Mouse (Mus musculus): ENCODE data around the gene Amz1. TPM values are rescaled to one million over a fixed set of nuclear protein-coding genes. Genes with fewer than 3 reads are reported as not detected.

Gene Amz1
- total and polyA plus RNA-seq, 3 experiments, result 7.5 to 12.4 (median 8.3) TPM

DNA sequence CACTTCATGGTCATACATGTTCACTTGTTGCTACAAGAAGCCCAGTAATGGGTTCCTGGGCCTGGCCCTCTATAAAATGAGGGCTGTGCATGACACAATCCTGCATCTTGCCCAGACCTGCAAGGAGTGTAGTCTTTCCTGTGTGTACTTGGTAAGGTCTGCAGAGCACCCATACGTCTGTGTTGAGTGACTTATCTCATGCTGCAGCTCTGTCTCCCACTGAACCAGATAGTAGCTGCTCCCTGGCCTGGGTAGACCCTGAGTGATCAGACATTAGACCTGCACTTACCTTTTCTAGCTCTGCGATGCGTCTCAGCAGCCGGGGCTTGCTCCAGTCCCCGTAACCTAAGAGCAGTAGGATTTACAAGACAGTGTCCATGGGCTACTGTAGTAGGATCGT lies 41.8 kb upstream of the Amz1 start:
- no peak overlapping the region for H3K9ac ChIP-seq (ENCODE audit: insufficient read depth, low read depth)
- no peak overlapping the region for H3K27ac ChIP-seq (ENCODE audit: insufficient read depth, low read depth)
- H3K36me3 ChIP-seq (replicated peaks in 1 of 2; ENCODE audit: control insufficient read depth in 1 of 2, insufficient read depth in 1 of 2, low read length in 1 of 2), result peaks cover 2 to 61% of the 10 kb centered on the region in 2 experiments
- H3K4me2 ChIP-seq (ENCODE audit: insufficient read depth, low read depth, poor library complexity, severe bottlenecking), result no peak overlapping the region
- TF ChIP-seq E2F4 (IDR thresholded peaks at IDR 0.05; ENCODE audit: insufficient replicate concordance, low read depth, low read length) (no peak), CHD1 (IDR thresholded peaks at IDR 0.05; ENCODE audit: low read depth, low read length) (no peak), ZKSCAN1 (IDR thresholded peaks at IDR 0.05; ENCODE audit: borderline replicate concordance, low read depth, low read length) (no peak), JUN (IDR thresholded peaks at IDR 0.05; ENCODE audit: insufficient read depth, low read depth, low read length) (no peak), NRF1 (IDR thresholded peaks at IDR 0.05; ENCODE audit: low read depth, low read length) (no peak), BHLHE40 (IDR thresholded peaks at IDR 0.05; ENCODE audit: low read depth, low read length) (no peak), TBP (conservative IDR thresholded peaks at IDR 0.05; ENCODE audit: low read depth, low read length) (no peak), MAFK (IDR thresholded peaks at IDR 0.05; ENCODE audit: insufficient replicate concordance, low read length) (no peak), TCF12 (IDR thresholded peaks at IDR 0.05; ENCODE audit: low read depth, low read length) (no peak), IRF4 (IDR thresholded peaks at IDR 0.05; ENCODE audit: low read depth, low read length) (no peak), KAT2A (IDR thresholded peaks at IDR 0.05; ENCODE audit: insufficient replicate concordance, low read length) (no peak), UBTF (IDR thresholded peaks at IDR 0.05; ENCODE audit: low read depth, low read length) (no peak), MAZ (IDR thresholded peaks at IDR 0.05; ENCODE audit: low read depth, low read length) (no peak), RCOR1 (conservative IDR thresholded peaks at IDR 0.05; ENCODE audit: low read depth, low read length) (no peak), NELFE (IDR thresholded peaks at IDR 0.05; ENCODE audit: low read depth, low read length) (no peak), MXI1 (IDR thresholded peaks at IDR 0.05; ENCODE audit: low read depth, low read length) (no peak), MEF2A (IDR thresholded peaks at IDR 0.05; ENCODE audit: borderline replicate concordance, low read depth, low read length) (no peak), USF1 (IDR thresholded peaks at IDR 0.05; ENCODE audit: low read depth, low read length) (no peak)
- H3K9me3 ChIP-seq (replicated peaks; ENCODE audit: low read length), result no peaks in the 10 kb centered on the region
- no peak overlapping the region for H3K4me3 ChIP-seq (replicated peaks in 1 of 3; ENCODE audit: low read depth in 2 of 3, low read length in 2 of 3, poor library complexity in 1 of 3)
- dilution Hi-C loops (cut with MboI; ENCODE audit: extremely low pct_ligation_motif_present, extremely low pct_unique_long_range_greater_than_20kb, low sequenced_read_pairs) (no loop called here), in situ Hi-C loops (cut with MboI; ENCODE audit: low pct_ligation_motif_present, low pct_unique_long_range_greater_than_20kb, low sequenced_read_pairs) (no loop called here)
- no peaks in the 10 kb centered on the region for H3K79me2 ChIP-seq (replicated peaks; ENCODE audit: control insufficient read depth, extremely low read depth, insufficient read depth, poor library complexity, severe bottlenecking)
- DNase-seq (ENCODE audit: extremely low read depth), result no peak
- no peaks in the 10 kb centered on the region for H3K27me3 ChIP-seq (replicated peaks)
- peaks cover 0 to 18% of the 10 kb centered on the region in 2 experiments; a peak in 2 of 4 replicates for H3K4me1 ChIP-seq (ENCODE audit: control insufficient read depth in 1 of 2, insufficient read depth in 2 of 2)

DNA sequence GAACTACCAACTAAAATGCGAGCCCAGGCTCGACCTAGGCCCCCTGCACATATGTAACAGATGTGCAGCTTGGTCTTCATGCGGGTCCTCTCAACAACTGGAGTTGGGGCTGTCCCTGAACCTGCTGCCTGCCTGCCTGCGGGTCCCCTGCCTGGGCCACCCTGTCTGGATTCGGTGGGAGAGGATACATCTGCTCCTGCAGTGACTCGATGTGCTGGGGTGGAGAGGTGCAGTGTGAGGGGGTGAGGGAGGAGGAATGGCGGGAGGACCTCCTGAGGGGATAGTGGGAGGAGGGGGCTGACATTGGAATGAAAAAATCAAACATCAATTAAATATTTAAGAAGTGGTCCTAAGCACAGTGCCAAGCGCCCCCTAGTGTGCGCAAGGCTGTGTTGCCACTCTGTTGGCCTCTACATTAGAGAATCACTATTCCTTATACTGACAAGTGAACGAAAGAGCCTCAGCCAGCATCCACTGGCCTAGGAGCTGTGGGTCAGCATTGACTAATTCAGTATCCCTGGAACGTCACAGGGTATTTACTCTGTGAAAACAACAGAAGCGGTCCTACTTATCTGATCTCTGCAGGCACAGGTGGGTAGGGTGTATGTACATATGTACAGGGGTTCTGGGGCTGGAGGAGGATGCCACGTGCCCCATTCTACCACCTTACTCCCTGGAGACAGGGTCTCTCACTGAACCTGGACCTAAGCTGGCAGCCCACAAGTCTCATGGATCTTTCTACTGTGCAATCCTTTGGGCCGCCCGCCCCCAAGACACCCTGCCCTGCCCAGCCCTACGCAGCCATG lies 39.4 kb upstream of the Amz1 start:
- no peak overlapping the region for H3K9ac ChIP-seq (ENCODE audit: insufficient read depth, low read depth)
- dilution Hi-C loops (cut with MboI; ENCODE audit: extremely low pct_ligation_motif_present, extremely low pct_unique_long_range_greater_than_20kb, low sequenced_read_pairs) (no loop called here), in situ Hi-C loops (cut with MboI; ENCODE audit: low pct_ligation_motif_present, low pct_unique_long_range_greater_than_20kb, low sequenced_read_pairs) (no loop called here)
- no peak overlapping the region for H3K4me2 ChIP-seq (ENCODE audit: insufficient read depth, low read depth, poor library complexity, severe bottlenecking)
- H3K9me3 ChIP-seq (replicated peaks; ENCODE audit: low read length), result no peaks in the 10 kb centered on the region
- peak; percentile 79 to 80 for TF ChIP-seq CTCF (conservative IDR thresholded peaks at IDR 0.05 in 1 of 2, IDR thresholded peaks at IDR 0.05 in 1 of 2; ENCODE audit: low read depth in 2 of 2, low read length in 2 of 2)
- TF ChIP-seq RAD21 (IDR thresholded peaks at IDR 0.05; ENCODE audit: low read depth, low read length), result peak; percentile 66
- TF ChIP-seq USF1 (IDR thresholded peaks at IDR 0.05; ENCODE audit: low read depth, low read length), result no peak
- peak; percentile 65 for TF ChIP-seq SMC3 (IDR thresholded peaks at IDR 0.05; ENCODE audit: low read depth, low read length)
- DNase-seq (ENCODE audit: extremely low read depth), result no peak
- H3K4me3 ChIP-seq (replicated peaks in 1 of 3; ENCODE audit: low read depth in 2 of 3, low read length in 2 of 3, poor library complexity in 1 of 3), result no peak overlapping the region
- peaks cover 0 to 6% of the 10 kb centered on the region in 2 experiments; a peak in 2 of 4 replicates for H3K4me1 ChIP-seq (ENCODE audit: control insufficient read depth in 1 of 2, insufficient read depth in 2 of 2)
- no peak overlapping the region for H3K27ac ChIP-seq (ENCODE audit: insufficient read depth, low read depth)
- H3K27me3 ChIP-seq (replicated peaks), result no peaks in the 10 kb centered on the region
- peaks cover 14 to 58% of the 10 kb centered on the region in 2 experiments for H3K36me3 ChIP-seq (replicated peaks in 1 of 2; ENCODE audit: control insufficient read depth in 1 of 2, insufficient read depth in 1 of 2, low read length in 1 of 2)
- no peaks in the 10 kb centered on the region for H3K79me2 ChIP-seq (replicated peaks; ENCODE audit: control insufficient read depth, extremely low read depth, insufficient read depth, poor library complexity, severe bottlenecking)
